Mouse (Mus musculus) kidney, adult 2 months (tissue): ENCODE measurements around the gene Msmb.

Source experiments
- CTCF ChIP-seq: fragments of 200-500 bp; conservative IDR thresholded peaks from 2 replicates; pipeline ENCODE4 v1.5.1; 2011; ENCODE audit warnings: low read depth, mild to moderate bottlenecking, control low read depth, low read length, moderate library complexity, mixed read lengths; ENCODE audit not compliant: insufficient read depth, insufficient read length
- POLR2A ChIP-seq: fragments of 200-500 bp; IDR thresholded peaks from one replicate; pipeline ENCODE4 v1.6.1; 2011; ENCODE audit warnings: low read depth, low read length, control low read depth

DNA sequence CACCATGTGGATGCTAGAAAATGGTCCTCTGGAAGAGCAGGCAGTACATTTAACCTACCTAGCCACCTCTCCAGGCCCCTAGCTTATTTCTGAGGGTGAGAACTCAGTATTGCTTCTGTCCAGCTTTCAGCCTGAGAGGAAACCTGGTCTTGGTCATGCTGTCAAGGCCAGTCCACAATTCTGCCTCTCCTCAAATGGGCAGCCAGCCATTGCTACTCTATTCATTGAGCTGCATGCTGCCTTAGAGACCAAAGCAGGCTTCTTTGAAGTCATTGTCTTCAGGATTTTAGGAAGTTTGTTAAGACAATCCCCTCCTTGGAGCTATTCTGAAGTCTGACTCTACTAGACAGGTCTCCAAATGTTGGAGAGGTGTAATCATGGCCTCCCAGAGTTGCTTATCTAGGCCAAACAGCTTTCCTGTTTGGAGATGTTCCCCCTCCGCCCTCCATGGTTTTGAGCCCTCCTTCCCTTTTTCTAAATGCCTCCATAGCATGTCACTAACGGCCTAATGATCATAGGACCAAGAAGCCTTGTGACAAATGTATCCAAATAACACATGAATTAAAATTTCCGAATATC, 26.9 kb downstream of the Msmb start:
- no peak for TF ChIP-seq CTCF
- no peak for TF ChIP-seq POLR2A
